Mouse (Mus musculus) hindlimb bud, embryonic 11.5 days (tissue): Measurements from ENCODE around the gene Pak1.
A peak's percentile ranks its signal among the peaks of the same experiment; 100 is the strongest.

ENCODE experiments used
- DNase-seq: peaks from one replicate; pipeline ENCODE4 v3.0.0-alpha.2; 2012; ENCODE audit warnings: low read depth, low spot score; ENCODE audit errors: extremely low spot score

Pak1 gene

GRCm38 (mm10) chr7:97788190-97788668, at the start of gene Pak1:
Gene Pak1 (plus strand): TSS chr7:97788541.
- DNase-seq: peak; percentile 56

GRCm38 (mm10) chr7:97740948-97741347, 47.4 kb upstream of the Pak1 start:
- no peak for DNase-seq

DNA sequence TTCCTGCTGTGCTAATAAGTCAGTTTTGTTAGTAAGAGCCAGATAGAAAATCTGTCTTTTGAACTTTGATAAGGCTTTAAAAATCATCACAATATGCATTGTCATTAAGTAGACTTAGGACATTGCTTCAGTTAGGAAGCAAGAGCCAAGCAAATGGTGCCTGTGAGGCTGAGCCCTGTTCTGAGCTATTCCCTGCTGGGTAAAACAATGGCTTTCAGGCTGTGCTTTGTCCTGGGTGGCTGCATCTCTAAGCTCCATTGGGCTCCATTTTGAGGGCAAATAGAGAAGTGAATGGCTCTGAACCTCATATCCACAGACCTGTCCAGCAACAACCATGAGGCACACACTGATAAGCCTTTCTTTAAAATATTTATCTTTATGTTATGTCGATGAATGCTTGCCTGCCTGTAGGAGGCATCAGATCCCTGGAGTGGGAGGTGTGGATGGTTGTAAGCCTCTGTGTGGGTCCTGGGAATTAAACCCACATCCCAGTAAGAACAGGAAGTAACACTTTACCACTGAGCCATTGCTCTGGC, 46.5 kb upstream of the Pak1 start:
- DNase-seq: no peak

DNA sequence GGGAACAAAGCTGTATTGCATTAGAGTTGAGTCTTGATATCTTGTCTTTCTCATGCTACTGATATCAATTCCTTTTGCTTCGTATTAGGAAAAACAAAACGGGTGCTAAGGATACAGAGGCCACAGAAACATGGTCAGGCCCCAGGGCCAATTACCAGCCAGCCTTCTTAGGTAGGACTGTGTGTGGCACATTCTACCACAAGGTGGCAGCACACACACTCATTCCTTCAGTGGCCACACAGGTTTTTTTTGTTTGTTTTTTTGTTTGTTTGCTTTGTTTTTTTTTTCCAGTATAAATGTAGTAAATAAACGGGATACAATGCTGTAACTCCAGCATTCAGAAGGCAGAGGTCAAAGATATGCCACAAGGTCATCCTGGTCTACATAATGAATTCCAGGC, 43.0 kb upstream of the Pak1 start:
- peak; percentile 72 for DNase-seq

GRCm38 (mm10) chr7:97747176-97747707, 41.1 kb upstream of the Pak1 start:
- no peak for DNase-seq

DNA sequence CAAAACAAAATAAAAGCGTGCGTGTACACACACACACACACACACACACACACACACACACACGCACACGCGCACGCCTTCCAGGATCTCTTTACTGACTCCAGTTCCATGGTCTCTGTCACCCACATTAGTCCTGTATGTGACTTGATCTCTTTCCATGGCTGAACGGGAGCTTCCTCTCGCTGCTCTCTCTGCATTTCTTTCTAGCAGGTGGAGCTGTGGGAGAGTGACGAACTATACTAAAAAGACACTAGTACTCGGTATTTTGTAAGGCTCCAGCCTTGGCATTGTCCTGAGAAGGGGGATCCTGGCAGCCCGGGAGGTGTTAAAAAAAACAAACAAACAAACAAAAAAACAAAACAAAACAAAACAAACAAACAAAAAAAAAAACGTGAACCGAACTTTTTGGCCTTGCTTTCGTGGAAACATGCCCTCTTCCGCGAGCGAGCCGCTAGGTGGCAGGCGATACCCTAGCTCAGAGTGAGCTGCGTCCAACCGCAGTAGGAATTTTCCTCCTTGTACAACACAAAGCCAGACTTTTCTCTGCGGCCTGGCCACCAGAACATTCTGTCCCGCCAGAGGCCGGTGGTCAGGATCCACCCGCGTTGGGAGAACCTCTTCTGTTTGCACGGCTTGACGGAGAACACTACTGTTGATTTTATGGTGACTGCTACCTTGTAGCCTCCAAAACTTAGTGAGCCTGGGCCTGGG, 40.4 kb upstream of the Pak1 start:
- DNase-seq: peak; percentile 42

- DNase-seq: no peak
Observed at GRCm38 (mm10) chr7:97748527-97749206, 39.7 kb upstream of the Pak1 start.

- DNase-seq: no peak
Observed at GRCm38 (mm10) chr7:97749207-97750190, 38.8 kb upstream of the Pak1 start.

DNA sequence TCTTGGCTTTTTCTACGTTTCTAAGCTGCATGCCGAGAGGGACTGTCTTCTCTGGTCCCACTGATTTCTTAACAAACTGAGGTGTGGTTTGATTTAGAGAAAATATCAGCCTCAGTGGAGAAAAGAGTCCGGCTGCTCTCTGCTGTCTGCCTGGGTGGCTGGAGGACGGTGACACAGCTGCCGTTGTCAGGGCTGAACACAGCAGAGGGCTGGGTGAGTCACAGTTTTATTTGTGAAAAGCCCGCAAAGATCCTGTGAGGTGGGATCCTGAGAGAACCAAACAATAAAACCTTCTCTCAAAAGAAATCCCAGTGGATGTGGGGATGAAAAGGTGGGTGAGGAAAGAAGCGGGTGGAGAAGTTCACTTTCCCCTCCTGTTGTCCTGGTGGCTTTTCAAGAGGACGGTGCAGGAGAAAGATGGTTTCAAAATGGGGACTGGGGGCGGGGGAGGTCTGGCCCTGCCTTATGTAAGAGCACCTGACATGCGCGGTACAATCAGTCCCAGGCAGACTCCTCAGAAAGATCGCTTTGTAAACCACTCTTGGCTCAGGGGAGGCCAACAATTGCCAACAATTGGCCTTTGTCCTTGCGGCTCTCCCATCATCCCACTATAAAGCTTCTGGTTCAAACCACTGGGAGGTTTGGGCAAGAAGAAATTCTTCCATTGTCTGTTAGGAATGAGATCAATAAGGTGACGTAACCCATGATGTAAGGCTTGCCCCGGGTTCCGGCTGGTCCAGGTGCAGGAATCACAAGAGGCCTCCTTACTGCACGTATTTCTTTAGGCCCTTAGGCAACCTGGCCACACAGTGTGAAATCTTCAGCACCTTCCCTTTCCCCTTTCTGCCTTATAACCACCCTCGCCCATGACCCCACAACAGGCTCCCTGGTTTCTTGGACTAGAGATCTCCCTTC, 31.1 kb upstream of the Pak1 start:
- no peak for DNase-seq

DNA sequence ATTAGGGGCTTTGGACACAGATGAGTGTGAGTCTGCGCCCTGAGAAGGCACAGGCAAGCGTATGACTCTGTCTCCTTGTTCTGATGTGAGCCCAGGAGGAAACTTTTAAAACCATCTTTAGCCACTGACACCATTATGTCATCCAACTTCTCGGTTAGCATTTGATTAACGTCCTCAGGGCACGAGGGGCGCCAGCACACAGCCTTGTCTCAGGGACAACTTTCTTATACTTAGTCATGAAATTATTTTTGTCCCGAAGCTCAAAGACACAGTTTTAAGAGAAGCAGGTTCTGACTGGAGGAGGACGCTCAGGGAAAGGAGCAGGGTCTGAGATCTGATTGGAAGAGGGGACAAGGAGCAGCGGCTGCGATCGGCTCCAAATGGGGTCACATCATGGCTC, 23.8 kb upstream of the Pak1 start:
- DNase-seq: no peak

- no peak for DNase-seq
Observed at GRCm38 (mm10) chr7:97765181-97765962, 23.0 kb upstream of the Pak1 start.

DNA sequence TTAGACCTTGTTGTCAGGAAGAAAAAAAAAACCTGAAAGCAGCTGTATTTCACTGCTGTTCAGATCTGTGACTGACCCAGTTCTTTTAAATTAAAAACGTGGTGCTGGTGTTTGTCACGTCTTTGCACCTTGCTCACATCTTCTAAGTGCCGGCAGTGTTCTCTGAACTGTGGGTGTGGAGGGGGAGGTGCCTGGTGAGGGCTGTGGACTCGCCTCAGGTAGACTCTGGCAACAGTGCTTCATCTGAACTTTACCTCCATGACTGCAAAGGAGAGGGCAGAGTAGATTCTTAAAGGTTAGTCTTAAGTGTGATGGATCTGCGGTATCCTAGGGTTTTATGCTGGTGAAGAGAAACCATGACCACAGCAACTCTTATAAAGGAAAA, 22.4 kb upstream of the Pak1 start:
- no peak for DNase-seq

GRCm38 (mm10) chr7:97766406-97767166, 21.8 kb upstream of the Pak1 start:
- DNase-seq: no peak

DNA sequence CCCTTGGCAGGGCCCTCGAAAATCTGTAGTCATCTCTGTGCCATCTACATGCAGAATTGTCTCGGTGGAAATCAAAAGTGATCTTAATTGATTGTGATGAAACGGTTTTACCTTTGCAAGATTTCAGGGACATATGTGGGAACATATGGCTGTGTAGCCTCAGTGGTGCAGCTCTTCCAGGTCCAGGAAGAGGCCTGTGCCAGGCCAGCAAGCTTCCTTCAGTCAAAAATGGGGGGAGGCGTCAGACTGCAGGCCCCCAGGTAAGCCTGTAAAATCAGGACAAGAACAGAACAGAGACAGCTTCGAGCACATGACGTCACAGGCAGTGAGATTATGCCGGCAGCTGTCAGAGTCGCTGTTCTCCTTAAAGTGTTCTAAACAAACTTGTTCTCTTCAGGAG, 20.5 kb upstream of the Pak1 start:
- DNase-seq: no peak

GRCm38 (mm10) chr7:97769020-97769419, 19.3 kb upstream of the Pak1 start:
- DNase-seq: no peak

GRCm38 (mm10) chr7:97770841-97771620, 17.3 kb upstream of the Pak1 start:
- no peak for DNase-seq

- DNase-seq: no peak
Observed at GRCm38 (mm10) chr7:97775380-97775779, 13.0 kb upstream of the Pak1 start.

DNA sequence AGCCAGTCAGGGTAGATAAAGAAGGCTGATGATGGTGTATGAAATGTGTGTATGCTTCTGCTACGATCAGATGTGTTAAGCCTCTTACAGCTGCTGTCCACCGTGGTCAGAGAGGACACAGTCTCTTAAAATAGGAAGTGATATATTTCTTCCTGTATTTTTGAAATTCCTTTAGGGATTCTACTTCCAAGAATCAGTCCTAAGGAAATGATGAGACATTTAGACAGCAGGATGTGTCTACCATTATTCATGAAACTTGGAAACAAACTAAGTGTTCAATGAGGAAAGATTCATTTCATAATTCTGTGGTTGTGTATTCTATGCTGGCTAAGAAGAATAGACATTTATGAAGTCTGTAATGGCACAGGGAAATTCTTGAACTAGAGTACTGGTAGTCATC, 12.4 kb upstream of the Pak1 start:
- DNase-seq: no peak
